ENCODE assay signal across 8 mouse cellular contexts in the genomic region with DNA sequence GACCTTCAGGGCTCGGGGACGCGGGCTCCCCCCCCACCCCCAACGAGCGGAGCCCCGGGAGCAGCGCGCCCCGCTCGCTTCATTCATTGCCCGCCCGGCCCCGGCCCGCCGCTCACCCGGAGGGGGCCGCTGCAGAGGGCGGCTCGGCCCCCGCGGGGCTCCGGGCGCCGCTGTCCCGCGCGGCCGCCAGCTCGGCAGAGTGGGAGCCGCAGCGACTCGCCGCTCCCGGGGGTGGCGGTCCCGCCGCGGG. TPM values are rescaled to one million over a fixed set of nuclear protein-coding genes. Genes with fewer than 3 reads are reported as not detected.
DNase-seq lines count a peak whose midpoint lies in the region; ATAC-seq and TF ChIP-seq lines count a peak whose summit lies in the region.

No protein-coding gene starts in this region.

- peak overlapping the region; percentile 98 for H3K27ac ChIP-seq in thymus, adult 2 months (ENCODE audit: control insufficient read depth, insufficient read depth, low read length)

- H3K36me3 ChIP-seq in erythroblast, embryonic 14.5 days (ENCODE audit: control insufficient read depth) = peaks cover 8% of the 10 kb centered on the region
- no peaks in the 10 kb centered on the region for H3K36me3 ChIP-seq in thymus, adult 2 months (ENCODE audit: control insufficient read depth, insufficient read depth, low read length)

- TF ChIP-seq CTCF in thymus, adult 2 months (IDR thresholded peaks at IDR 0.05; ENCODE audit: borderline replicate concordance, control insufficient read depth, extremely low read depth, insufficient read depth, low read length, poor library complexity) = no peak

- peaks cover 48% of the 10 kb centered on the region for H3K27me3 ChIP-seq in erythroblast, embryonic 14.5 days (ENCODE audit: control insufficient read depth)
- H3K27me3 ChIP-seq in thymus, adult 2 months (ENCODE audit: control insufficient read depth, insufficient read depth, low read length) = no peaks in the 10 kb centered on the region

- H3K4me1 ChIP-seq in erythroblast, embryonic 14.5 days (ENCODE audit: control insufficient read depth) = peaks cover 47% of the 10 kb centered on the region
- peaks cover 13% of the 10 kb centered on the region for H3K4me1 ChIP-seq in thymus, adult 2 months (replicated peaks; ENCODE audit: control insufficient read depth, insufficient read depth, low read length)

- no peak for ATAC-seq in erythroblast, adult 5-6 weeks (replicated peaks; ENCODE audit: low FRiP score, poor library complexity, severe bottlenecking)
- no peak for ATAC-seq in granulocyte monocyte progenitor cell, adult 5-6 weeks (replicated peaks; ENCODE audit: poor library complexity, severe bottlenecking)

- TF ChIP-seq POLR2A in thymus, adult 2 months (IDR thresholded peaks at IDR 0.05; ENCODE audit: control insufficient read depth, extremely low read depth, insufficient read depth, low read length, poor library complexity) = no peak

- peak overlapping the region; percentile 94 for H3K4me3 ChIP-seq in erythroblast, embryonic 14.5 days (replicated peaks)
- peak overlapping the region; percentile 94 for H3K4me3 ChIP-seq in thymus, adult 2 months (ENCODE audit: control insufficient read depth, insufficient read depth, low read length)

- H3K9me3 ChIP-seq in erythroblast, embryonic 14.5 days (ENCODE audit: control insufficient read depth, low read length) = no peaks in the 10 kb centered on the region

- under 1% methylated on average over 37 of the region's 38 CpGs for WGBS in thymus, adult 2 months

- peak; percentile 58 for DNase-seq in thymus, adult 2 months
- no peak for DNase-seq in thymus, postnatal 10 days (ENCODE audit: low spot score in 2 of 2)
- DNase-seq in liver = peak; percentile 55
- DNase-seq in yolk sac, embryonic 10.5 days (ENCODE audit: low spot score) = peak; percentile 53
- no peak for DNase-seq in adipocyte (ENCODE audit: low spot score)

RNA-seq across cellular contexts. Expression of a gene that starts 0.5 kb away (rescaled TPM):
- 1.5 and 2.1 TPM in 2 replicates for polyA plus RNA-seq in erythroblast, embryonic 14.5 days (2012)
- 29.0 and 36.7 TPM in 2 replicates for total RNA-seq in erythroblast, adult 5-6 weeks (2015; ENCODE audit: low replicate concordance)
- 40.0 and 79.6 TPM in 2 replicates for total RNA-seq in erythroblast, adult 5-6 weeks (2017; ENCODE audit: low replicate concordance)
- 47.2 and 54.9 TPM in 2 replicates for polyA plus RNA-seq in thymus, adult 2 months (2012; rRNA removed)
- 33.6 and 43.6 TPM in 2 replicates for total RNA-seq in granulocyte monocyte progenitor cell, adult 5-6 weeks (2014; fragmentation: Nextera tagmentation)
- 54.3 and 66.2 TPM in 2 replicates for total RNA-seq in granulocyte monocyte progenitor cell, adult 5-6 weeks (2017)

Comparison
In these comparisons a context has a peak if more than half of its experiments do, and no peak if none do; other contexts are left out.
1. DNase-seq: peak in thymus, adult 2 months (single experiment), liver (single experiment) and yolk sac, embryonic 10.5 days (single experiment); none in thymus, postnatal 10 days (0 of 2) and adipocyte (single experiment).